Mouse (Mus musculus) heart, postnatal 4 days (tissue): ENCODE measurements around the gene Olfr979. TPM values are rescaled to one million over a fixed set of nuclear protein-coding genes. Genes with fewer than 3 reads are reported as not detected.
"Not testable (repeated sequence)": the region's sequence is repeated elsewhere in the genome, so short reads cannot be mapped to it uniquely, and the experiment has no call there.

ENCODE experiments used
- DNase-seq: peaks from one replicate; pipeline ENCODE4 v3.0.0; 2021
- total RNA-seq, 2 experiments: library from RNA; stranded (reverse); gene quantifications; 2 replicates each; pipeline ENCODE4 v1.2.3; 2021

Gene Olfr979
- not detected for total RNA-seq

GRCm38 (mm10) chr9:40003365-40003764 lies at the start of gene Olfr979:
TSS of gene Olfr979 (minus strand) at chr9:40003465.
- DNase-seq: no peak

GRCm38 (mm10) chr9:40050138-40050537 lies 46.9 kb upstream of the Olfr979 start:
- no peak for DNase-seq

DNA sequence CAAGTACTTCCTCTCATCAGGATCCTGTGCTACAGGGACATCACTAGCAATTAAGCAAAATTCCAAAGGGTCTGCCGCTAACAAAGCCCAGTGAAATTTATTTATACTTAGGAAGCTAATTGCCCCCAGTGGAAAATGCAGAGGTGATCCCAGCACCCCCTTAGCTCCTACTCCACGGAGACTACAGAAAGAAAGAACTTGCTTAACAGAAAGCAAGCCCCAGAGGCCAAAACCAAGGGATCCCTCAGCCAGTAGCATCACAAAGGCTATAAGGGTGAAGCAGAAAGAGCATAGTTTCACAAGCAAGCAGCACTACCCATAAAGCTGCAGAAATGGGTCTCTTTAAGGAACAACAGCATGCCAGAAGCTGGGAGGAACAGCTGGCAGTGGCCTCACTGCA lies 17.9 kb upstream of the Olfr979 start, which contains the start of gene Olfr981:
Gene Olfr981 (plus strand): TSS at position 301 of the 400 bp plus-strand sequence.
- no peak for DNase-seq

DNA sequence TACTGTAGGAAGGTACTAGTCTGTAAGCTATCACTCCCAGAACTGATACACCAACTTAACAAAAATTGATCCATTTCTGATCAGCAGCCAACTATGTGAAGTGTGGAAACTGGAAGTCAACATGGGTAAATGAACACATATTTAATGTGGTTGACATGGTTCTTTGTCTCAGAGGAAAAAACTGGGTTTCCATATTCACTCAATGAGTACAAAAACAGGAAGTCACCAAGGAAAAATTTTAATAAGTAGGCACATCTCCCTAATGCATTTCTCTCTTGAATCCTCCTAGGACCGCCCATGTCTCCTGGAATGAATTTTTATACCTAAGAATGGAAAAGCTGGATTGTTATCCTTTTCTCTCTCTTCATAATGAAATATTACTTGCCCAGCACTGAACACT lies 6.2 kb upstream of the Olfr979 start, which contains the start of gene Olfr980:
Gene Olfr980 (minus strand): TSS at position 101 of the 400 bp plus-strand sequence.
- no peak for DNase-seq

DNA sequence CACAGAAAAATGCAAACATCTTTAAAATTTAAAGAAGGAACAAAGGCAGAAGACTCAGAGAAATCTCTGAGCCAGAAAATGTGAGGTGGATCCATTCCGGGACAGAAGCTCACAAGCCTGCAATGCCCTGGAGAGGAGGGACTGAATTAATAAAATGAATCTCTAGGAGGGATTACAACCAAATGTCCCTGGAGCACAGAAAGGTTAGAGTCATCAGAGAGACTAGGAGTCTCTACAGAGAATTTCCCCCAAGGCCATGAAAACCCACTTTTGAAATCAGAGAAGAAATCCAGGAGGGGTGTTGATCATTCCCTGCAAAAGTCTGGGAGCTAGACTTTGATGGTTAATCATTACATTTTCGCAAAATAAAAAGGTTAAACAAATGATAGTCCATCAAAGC lies 11.5 kb downstream of the Olfr979 start, which contains the start of gene Olfr978:
Gene Olfr978 (plus strand): TSS at position 301 of the 400 bp plus-strand sequence.
- DNase-seq: no peak

DNA sequence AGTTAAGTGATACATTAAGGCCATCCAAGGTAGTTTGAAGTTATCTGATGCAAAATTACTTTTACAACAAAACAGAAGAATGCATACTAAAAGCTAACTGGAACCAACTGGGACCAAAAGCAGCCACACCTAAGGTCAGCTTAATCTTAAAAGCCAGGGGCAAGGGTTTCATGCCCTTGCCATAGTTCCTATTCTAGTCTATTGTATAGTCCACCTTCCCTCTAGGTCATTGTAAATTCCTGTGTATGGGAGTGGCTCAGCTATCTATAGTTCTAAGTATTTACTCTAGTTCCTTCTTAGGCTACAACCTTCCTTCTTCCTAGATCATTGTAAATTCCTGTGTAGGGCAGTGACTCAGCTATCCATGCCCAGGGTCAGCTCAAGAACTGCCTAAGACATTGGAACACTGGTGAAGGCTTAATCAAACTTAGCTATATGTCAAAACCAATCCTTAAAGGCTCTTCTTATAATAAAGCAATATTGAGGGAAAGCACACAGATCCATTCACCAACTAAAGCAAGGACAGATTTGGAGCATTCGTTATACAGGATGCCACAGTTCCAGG lies 26.6 kb downstream of the Olfr979 start:
- not testable (repeated sequence) for DNase-seq

DNA sequence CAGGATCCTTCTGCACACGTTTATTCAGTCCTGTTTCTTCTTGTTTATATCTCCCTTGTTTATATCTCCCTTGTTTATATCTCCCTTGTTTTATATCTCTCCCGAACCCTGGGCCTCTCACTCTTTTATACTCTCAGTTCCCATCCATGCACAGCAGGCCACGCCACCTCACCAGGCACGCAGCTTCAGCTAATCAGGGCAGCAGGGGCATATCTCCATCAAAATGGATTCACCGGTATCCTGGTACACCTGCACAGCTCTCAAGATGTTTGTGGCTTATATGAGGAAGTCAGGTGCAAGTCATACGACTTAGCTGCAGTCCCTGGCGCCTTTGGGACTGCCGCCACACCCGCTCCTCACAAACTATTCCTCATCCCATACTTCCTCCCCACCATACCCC lies 42.2 kb downstream of the Olfr979 start, which contains the start of gene Olfr976:
Gene Olfr976 (minus strand): TSS at position 101 of the 400 bp plus-strand sequence.
- not testable (repeated sequence) for DNase-seq

DNA sequence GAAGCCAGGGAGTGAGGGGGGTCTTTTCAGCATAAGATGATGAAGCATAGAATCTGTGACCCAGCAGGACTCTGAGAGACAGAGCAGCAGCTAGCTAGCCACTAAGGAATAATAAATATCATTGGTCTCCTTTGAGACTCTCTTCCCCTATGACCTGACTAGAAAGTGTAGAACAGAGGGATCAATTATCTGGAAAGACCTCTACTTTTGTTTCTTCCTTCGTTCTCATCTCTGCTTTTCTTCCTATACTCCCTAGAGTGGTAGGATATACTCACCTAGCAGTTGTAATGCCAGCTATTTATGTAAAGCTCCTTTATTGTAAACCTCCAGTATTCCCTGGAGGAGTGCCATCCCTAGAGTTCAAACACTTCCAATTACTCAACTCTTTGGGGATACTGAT lies 51.3 kb downstream of the Olfr979 start, which contains the start of gene Olfr975:
Gene Olfr975 (minus strand): TSS at position 101 of the 400 bp plus-strand sequence.
- no peak for DNase-seq

Other genes with a start within 250 kb of the Olfr979 start
- gene Olfr968, start 220.2 kb downstream of the Olfr979 start, total RNA-seq: not detected
- gene Olfr969, start 212.5 kb downstream of the Olfr979 start, total RNA-seq: not detected
- gene Olfr970, start 194.6 kb downstream of the Olfr979 start, total RNA-seq: not detected
- not detected for gene Olfr971, start 166.6 kb downstream of the Olfr979 start, total RNA-seq
- not detected for gene Olfr972, start 137.0 kb downstream of the Olfr979 start, total RNA-seq
- not detected for gene Olfr229, start 96.1 kb downstream of the Olfr979 start, total RNA-seq
- not detected for gene Olfr974, start 66.0 kb downstream of the Olfr979 start, total RNA-seq
- gene Olfr975, start 51.4 kb downstream of the Olfr979 start, total RNA-seq: not detected
- gene Olfr976, start 42.3 kb downstream of the Olfr979 start, total RNA-seq: not detected
- gene Olfr978, start 11.4 kb downstream of the Olfr979 start, total RNA-seq: not detected
- not detected for gene Olfr980, start 6.1 kb upstream of the Olfr979 start, total RNA-seq
- gene Olfr981, start 18.0 kb upstream of the Olfr979 start, total RNA-seq: not detected
- not detected for gene Olfr982, start 70.4 kb upstream of the Olfr979 start, total RNA-seq
- gene Olfr983, start 90.1 kb upstream of the Olfr979 start, total RNA-seq: not detected
- not detected for gene Olfr984, start 110.7 kb upstream of the Olfr979 start, total RNA-seq
- not detected for gene Olfr985, start 126.7 kb upstream of the Olfr979 start, total RNA-seq
- gene Tmem225, start 144.7 kb upstream of the Olfr979 start, total RNA-seq: not detected
- gene Olfr986, start 177.5 kb upstream of the Olfr979 start, total RNA-seq: not detected
- gene Zfp202, start 188.9 kb upstream of the Olfr979 start, total RNA-seq: 1 to 10 TPM; 3.9 to 4.0 TPM